Mouse (Mus musculus) spleen, embryonic (tissue): ENCODE data around the gene Epha5.

Source experiments
- CTCF ChIA-PET: fragments of 350-600 bp; sonication (Branson Sonifier 250); formaldehyde crosslinking; loops from one replicate; lab custom pipeline; 2022; lab: Charles Lee

Epha5 gene

DNA sequence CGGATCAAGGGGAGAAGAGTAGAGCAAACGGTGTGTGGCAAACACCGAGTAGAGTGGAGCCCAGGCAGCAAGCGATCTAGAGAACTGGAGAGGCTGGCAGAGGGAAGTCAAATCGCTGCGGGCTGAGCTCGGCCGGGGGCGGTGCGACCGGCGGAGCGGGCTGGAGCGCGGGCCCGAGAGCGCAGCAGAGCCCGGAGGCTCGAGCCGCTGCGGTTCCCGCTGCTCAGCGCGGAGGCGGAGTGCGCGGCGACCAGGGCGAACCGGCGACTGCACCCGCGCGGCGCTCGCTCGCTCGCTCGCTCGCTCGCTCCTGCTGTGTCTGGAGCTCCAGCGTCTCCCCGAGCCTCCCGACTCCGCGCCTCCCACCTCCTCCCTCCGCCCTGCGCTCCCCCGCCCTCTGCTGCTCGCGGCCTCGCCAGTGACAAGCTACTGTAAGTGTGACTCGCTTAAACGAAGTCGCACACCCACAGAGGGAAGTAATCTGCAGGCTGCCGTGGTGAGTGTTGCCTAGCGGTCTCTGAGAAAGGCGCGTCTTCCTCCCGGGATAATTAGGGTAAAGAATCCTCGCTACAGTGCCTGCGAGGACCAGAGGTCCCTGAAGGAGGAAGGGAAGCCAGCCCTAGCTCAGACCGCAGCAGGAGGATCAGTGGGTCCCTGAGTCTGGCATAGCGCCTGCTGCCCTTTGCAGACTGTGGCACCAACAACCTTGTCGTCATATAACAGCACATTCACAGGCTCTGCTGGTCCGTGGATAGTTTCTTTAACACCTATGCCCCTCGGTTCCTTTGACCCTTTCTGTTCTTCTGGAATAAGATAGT, at the start of gene Epha5:
Gene Epha5, minus strand, starts transcription at position 321 of the 818 bp plus-strand sequence.
- CTCF ChIA-PET: no interaction called here

DNA sequence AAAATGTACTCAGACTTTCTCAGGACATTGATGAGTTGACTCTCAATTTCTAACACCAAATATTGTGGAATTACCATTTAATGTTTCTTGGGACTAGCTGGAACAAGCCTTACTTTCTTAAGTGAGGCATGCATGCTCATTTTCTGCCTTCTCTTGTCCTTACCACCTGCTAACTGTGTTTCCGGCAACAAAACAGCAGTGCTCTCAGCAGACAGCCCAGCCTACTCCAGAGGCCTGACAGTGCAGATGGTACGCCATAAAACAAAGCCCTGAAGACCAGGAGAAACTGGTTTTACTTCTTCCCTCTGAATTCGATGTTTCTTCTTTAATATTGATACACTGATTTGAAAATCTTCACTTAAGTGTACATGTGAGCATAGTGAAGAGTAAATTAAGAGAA, 39.0 kb upstream of the Epha5 start:
- CTCF ChIA-PET: no interaction called here

DNA sequence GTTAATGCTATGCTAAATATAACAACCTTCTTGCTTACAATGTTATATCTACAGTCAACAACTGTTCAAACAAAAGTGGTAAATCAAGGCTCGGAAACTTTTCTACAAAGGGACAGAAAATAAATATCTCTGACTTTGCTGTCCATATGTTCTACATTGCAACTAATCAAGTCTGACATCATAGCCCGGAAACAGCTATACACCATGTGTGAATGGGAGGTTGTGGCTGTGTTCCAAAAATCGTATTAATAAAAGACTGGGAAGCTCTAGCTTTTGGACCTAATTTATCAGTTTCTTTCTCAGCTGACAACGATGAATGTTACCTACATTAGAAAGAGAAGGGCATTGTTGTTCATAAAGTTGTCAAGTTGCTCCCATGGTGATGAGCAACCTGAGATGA, 37.5 kb upstream of the Epha5 start:
- CTCF ChIA-PET: no interaction called here

DNA sequence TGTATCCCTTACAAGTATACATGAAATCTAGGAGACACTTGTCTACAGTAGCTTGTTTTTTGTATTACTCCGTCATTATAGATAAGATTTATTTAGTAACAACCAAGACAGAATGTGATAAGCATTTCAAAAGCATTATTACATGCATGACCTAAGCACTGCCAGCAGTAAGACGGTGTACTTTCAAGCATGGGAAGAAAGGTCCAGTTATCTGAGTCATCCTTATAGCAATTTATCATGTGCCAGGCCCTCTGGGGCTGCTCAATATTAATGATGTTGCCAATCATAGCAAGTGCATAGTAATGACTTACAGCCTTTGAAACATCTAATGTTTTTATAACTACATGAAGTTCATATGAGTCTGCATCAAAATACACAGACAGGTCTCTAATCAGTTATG, 36.7 kb upstream of the Epha5 start:
- CTCF ChIA-PET: no interaction called here

DNA sequence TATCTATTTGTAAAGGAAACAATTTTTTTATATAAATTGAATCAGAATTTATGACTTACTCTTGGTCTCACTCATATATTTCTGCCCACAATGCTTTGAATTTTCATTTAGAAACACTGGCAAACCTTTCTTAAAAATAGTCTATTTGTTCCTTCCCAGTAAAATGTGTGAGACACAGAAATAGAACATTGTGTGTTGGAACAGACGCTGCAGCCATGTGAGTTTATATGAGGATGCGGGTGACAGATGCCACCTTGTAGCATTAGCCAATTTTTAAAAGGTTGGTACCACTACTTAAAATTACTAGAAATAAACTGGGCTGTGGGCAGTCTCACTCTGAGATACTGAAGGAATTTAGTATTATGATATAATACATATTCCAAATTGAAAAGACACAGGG, 23.1 kb upstream of the Epha5 start:
- CTCF ChIA-PET: no interaction called here

DNA sequence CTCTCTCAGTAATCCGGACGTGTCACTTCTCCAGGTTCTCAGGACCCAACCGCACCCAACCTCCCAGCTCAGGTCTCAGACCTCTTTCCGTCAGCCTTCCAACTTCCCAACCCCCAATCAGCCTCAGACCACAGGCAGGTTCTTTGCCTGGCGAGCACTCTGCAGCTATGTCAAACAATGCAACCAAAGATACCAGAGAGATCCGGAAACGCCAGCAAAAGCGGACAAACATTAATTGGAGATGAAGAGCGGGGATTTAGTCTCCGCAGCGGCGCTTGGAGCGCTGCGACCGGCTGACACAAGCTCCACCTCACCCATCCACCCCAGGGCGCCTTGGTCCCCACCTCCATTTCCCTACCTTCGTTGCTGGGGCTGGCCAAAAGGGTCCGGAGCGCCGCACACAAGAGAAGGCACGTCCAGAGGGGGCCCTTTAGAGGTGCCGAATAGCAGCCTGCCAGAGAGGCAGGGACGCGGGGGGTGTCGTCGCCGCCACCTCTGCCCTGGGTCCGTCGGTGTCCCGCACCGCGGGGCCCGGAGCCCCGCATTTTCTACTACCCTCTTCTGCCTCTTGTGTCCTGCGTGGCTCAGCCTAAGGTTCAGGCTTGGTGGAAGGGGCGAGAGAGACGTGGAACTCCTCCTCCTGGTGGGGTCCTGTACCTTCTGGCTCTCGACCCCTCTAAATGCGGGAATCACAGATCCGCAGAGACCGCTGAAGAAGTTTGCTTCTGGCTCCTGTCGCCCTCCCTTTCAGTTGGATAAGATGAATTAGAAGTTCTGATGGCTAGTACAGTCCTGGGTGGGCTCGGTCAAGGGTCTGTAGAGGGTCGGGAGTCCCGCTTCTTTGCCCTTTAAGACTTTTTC, 991 bp downstream of the Epha5 start:
- CTCF ChIA-PET: no interaction called here

DNA sequence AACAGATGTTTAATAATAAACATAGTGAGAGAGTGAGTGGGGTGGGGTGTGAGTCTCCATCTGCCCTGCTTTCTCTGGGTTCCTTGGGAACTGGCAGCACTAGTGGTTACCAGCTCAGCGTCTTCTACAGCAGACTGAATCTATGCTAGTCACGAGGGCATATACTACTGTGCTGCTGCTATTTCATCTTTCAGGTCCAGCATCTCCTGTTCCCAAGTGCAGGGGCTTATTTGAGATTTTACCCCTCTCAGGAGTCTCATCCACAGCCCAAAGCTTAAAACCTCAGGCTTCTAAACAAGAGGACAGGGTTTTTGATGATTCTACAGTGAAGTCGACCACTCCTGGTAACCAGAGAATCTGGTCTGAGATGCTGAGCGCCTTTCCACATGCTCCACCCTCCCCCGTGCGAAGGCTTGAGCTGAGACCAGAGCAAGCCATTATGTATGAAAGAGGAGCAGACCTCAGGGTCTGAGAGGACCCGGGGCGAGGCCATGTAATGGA, 2.2 kb downstream of the Epha5 start:
- CTCF ChIA-PET: no interaction called here

DNA sequence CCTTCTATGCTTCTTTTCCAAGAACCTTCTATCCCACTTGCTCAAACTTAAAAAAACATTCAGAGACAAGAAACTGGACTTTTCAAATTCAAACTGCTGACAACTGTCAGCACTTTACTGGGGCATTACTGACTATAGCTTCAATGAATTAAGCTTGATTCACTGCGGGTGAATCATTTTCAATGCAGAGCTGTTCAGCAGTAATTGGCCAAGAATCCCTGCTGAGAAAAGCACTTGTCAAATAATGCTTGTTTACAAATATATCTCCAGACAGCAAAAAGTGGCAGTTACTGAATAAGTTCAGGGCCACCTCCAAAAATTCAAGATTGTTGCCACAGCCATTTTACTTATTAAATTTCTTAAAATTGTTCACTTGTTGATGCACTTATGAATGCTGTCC, 4.2 kb downstream of the Epha5 start:
- CTCF ChIA-PET: no interaction called here

DNA sequence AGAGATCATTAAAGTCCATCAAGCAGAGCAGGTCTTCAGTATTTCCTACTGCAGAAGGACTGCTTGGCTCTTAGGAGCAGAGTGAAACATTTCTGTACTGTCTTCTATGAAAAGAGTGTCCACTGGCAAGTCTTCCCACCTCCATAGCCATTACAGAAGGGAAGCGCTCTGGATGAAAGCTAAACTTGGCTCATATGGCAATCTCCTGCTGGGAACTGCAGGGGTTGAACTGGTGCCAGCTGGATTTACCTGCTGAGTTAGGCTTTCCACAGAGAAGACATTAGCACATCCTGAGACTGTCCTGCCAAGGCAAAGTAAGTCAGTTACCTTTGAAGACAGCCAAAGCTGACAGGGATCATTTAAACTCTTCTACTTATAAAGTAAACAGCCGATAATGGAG, 8.8 kb downstream of the Epha5 start:
- CTCF ChIA-PET: no interaction called here

DNA sequence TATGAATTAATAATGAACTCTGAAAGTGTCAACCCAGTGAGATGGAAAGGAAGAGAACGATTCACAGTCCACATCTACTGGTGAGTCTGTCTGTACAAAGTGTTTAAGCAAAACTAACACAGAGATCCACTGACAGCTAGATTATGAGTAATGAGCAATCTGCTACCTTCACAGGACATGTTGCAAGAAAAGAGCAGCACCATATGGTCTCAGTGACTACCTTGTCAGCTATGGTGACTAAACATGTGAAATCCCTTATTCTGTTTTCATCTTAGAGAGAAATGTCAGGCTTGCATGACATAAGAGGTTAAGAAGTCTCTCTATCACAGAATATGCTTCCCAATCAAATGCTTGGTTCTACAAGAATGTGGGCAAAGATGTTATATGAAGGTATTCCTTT, 20.1 kb downstream of the Epha5 start:
- CTCF ChIA-PET: no interaction called here

DNA sequence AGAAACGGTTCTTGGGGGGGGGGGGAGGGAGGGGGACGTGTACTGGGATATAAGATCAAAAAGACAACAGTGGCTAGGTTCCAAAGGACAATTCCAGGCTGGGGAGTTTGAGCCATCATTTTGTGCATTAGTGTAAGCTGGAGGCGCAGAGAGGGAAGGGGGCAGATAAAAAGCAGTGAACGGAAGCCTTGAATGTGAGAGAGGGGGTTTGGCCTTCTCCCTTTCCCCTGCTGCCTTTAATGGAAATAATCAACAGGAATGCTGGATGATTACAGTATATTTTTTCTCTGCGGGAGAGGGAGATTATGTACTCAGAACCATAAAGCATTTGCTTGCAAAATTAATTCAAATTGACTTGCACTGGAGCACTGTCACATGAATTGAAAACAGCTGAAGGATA, 51.8 kb downstream of the Epha5 start:
- CTCF ChIA-PET: no interaction called here

DNA sequence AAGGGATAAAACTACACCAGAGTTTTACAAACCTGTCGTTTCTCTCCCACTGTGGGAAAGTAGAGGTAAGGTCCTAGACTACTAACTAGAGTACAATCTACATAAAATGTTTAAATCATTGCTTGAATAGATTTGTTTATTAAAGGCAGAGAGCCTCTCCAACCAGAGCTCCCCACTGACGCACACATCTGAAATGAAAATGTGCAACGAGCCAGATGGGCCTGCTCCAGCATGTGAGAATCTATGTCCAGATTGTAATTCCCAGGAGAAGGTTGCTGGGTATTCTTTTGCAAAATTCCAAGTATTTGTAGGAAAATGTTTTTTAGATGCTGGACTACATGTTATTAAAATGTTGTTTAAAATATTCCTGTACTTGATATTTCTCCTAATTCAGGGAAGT, 57.8 kb downstream of the Epha5 start:
- CTCF ChIA-PET: no interaction called here

DNA sequence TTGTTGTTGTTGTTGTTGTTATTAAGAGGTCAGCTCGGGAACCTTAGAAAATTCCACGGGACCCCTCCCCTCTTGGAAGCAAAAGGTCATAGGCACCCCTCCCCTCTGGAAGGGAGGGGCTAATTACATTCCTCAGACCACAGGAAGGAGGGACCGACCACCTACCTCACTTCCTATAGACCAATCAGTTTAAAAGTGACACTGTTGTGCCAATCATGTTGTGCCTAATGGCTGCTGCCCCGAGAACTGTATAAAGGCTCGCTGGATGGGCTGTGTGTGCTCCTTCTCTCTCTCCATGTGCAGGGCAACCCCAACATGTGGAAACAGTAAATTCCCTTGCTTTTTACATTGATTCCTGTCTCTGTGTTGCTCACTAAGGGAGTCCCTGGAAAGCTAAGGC, 64.1 kb downstream of the Epha5 start:
- CTCF ChIA-PET: no interaction called here

DNA sequence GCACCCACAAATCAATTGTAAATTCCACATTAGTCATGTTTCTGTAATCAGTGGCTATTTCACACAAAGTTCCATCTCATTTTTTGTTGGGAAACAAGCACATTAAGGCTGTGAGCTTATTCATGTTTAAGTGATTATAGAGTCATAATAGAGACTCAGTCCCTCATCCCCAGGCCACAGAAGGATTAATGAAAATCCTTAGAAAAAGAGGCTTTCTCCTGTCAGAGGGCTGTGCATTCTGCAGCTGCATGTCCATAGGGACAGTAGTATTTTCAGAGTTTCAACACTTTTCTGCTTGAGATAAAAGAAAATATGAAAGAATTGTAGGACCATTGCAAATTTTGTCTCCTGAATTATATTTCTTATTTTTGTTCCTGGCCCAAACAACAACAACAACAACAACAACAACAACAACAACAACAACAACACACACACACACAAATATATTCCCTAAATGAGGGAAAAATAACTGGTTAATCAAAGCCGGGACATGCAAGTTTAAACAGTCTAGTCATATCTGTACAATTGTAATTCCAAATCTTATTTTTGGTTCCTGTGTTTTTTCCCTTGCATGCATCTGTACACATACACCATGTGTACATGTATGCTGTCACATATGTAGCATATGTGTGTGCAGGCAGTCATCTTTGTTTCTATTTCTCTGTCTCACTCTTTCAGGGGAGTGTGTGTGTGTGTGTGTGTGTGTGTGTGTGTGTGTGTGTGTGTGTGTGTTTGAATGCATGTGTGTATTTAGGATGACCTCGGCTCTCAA, 70.3 kb downstream of the Epha5 start:
- CTCF ChIA-PET: no interaction called here

DNA sequence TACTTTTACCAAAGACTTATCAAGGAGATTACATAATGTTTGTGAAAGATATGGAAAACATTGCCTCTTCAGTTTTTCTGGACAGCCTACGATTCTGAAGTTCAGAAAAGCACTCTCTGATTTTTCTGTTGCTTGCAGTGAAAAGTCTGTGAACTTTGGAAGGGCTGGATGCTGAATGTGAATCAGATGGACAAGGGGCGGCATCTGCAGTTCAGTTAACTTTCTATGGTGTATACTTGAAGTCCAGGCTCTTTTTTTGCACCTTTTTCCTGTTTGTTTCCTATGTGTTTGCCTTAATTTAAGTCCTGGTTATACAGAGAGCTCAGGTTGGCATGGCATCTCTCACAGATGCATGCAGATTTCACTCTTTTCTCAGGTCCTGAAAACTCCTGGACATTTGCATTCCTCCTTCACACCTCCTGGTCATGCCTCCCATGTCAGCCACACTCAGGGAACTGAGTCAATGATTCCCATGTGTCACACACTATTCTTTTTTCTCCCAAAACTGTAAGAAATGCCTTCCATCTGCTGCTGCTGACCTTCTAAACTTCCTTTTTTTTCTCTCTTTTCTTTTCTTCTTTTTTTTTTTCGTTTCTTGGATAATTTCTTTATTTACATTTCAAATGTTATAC, 81.2 kb downstream of the Epha5 start:
- CTCF ChIA-PET: no interaction called here

DNA sequence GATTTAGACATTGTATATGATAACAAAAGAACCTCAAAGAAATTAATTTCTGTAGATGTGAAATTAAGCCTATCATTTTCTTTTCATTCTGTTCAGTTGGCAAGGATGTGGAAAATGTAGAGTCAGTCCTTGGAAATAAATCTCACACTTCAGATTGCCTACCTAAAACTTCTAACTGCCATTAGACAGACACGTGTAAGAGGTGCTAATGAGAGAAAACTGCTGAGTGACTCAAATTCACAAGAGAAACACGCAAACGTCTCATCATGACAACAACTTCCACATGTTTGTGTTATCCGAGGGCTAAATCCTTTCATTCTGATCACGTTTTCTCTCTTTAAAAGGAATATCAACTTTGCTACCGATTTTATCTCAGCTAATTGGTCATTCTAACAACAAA, 82.7 kb downstream of the Epha5 start:
- CTCF ChIA-PET: no interaction called here

DNA sequence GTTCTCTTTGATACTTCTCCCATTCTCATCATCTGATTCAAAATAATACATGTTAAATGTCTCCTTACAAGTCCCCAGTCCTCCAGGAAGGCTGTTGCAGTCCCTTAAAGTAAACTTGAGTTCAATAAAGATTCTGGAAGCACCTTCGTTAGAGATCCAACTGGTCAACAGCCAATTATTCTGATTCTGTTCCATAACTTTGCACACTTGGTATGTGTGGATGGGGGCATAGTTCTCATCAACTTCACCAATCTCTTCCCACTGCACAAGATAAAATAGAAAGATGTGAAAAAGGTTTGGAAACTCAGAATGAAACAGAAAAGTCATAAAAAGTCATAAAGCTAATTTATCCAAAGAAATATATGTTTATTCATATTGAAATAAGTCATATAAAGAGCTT, 85.6 kb downstream of the Epha5 start:
- CTCF ChIA-PET: no interaction called here

DNA sequence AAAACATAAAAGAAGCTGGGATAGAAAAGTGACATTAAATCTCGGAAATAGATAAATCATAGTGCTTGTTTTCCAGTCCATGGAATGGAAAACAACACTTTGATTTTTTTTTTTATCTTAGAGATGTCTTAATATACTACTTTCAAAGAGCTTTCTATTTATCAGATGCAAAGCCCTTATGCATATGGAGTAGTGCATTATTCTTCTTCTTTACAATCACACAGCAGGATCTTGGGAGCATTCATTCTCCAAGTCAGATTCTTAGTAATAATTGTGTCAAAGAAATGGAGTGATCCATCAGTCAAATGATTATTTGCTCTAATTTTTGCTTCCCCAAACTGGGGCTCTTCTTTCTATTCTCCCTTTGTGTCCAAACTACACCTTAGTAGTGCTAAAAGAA, 96.6 kb downstream of the Epha5 start:
- CTCF ChIA-PET: no interaction called here

DNA sequence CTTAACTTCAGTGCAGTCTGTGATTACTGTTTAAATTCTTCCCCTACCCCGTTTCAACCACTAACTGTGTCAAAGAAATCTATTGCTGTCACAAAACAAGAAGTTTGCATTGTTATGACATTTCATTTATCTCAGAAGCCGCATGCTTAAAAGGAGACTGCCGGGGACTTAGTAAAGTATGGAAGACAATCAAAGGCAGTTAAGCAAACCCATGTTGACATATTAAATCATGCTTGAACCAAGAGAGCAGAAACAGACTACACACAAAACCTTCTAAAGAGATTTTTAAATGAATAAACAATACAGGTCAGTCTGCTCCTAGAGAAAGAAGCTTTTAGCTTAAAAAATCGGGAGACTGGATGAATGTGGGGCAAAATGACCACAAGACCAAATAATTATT, 97.0 kb downstream of the Epha5 start:
- CTCF ChIA-PET: no interaction called here

DNA sequence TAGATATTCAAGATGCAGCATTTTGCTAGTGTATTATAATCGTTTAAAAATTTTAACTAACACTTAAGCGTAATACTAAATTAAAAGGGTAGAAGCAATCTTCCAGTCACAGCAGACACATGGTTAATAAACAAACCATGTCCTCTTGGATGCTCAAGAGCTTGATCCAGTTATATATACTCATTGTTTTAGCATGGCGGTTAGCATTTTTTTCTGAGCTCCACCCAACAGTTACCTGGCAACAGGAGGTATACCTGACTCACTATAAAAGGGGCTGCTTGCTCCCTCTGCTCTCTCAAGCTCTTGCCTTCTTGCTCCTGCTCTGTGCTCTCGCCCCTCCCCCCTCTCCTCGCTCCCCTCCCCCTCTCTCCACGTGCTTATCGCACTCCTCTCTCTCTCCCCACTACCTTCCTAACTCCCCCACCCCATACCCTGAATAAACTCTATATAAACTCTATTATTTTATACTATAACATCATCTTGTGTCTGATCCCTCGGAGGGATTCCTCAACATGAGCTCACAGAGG, 98.3 kb downstream of the Epha5 start:
- CTCF ChIA-PET: no interaction called here

DNA sequence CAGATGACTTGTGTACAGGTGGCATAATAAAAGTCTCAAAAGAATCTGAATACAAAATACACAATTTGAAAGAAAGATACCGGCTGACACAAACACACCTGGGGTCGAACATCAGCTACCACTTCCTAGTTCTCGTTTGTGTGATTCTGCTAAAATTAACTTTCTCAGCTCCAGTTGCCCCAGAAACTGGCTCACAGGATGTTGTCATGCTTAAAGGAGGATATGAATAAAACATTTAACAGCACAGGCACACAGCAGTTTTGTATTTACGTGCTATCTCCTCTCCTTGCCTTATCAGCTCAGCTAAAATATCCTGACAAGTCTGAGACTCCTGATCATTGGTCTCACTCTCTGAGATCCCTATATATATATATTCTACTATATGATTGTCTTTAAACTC, 99.3 kb downstream of the Epha5 start:
- CTCF ChIA-PET: no interaction called here
